Mouse (Mus musculus): ENCODE data around the gene Zhx3.

Zhx3 gene

GRCm38 (mm10) chr2:160760433-160761184 is 112.2 kb downstream of the Zhx3 start:
- DNase-seq (ENCODE audit: inconsistent ontology term) = no peak

- no peak for DNase-seq (ENCODE audit: inconsistent ontology term)
These were observed 116.1 kb downstream of the Zhx3 start for GRCm38 (mm10) chr2:160756583-160757203.

GRCm38 (mm10) chr2:160747075-160747474 is 125.7 kb downstream of the Zhx3 start:
- DNase-seq (ENCODE audit: inconsistent ontology term) = no peak

GRCm38 (mm10) chr2:160746637-160747036 is 126.2 kb downstream of the Zhx3 start:
- no peak for DNase-seq (ENCODE audit: inconsistent ontology term)

- DNase-seq (ENCODE audit: inconsistent ontology term) = no peak
These were observed 127.3 kb downstream of the Zhx3 start for GRCm38 (mm10) chr2:160745497-160745896.

GRCm38 (mm10) chr2:160744823-160745210 is 128.0 kb downstream of the Zhx3 start:
- no peak for DNase-seq (ENCODE audit: inconsistent ontology term)

- no peak for DNase-seq (ENCODE audit: inconsistent ontology term)
These were observed 128.6 kb downstream of the Zhx3 start for GRCm38 (mm10) chr2:160744040-160744822.

GRCm38 (mm10) chr2:160742161-160742609 is 130.6 kb downstream of the Zhx3 start:
- no peak for DNase-seq (ENCODE audit: inconsistent ontology term)

- no peak for DNase-seq (ENCODE audit: inconsistent ontology term)
These were observed 131.2 kb downstream of the Zhx3 start for GRCm38 (mm10) chr2:160741580-160741979.

- peak; percentile 22 for DNase-seq (ENCODE audit: inconsistent ontology term)
These were observed 132.2 kb downstream of the Zhx3 start for GRCm38 (mm10) chr2:160740521-160741156.

GRCm38 (mm10) chr2:160739647-160740356 is 133.0 kb downstream of the Zhx3 start:
- peak; percentile 12 for DNase-seq (ENCODE audit: inconsistent ontology term)

GRCm38 (mm10) chr2:160738354-160738753 is 134.4 kb downstream of the Zhx3 start:
- DNase-seq (ENCODE audit: inconsistent ontology term) = no peak

GRCm38 (mm10) chr2:160736466-160736865 is 136.3 kb downstream of the Zhx3 start:
- DNase-seq (ENCODE audit: inconsistent ontology term) = no peak

GRCm38 (mm10) chr2:160735706-160736310 is 137.0 kb downstream of the Zhx3 start:
- no peak for DNase-seq (ENCODE audit: inconsistent ontology term)

GRCm38 (mm10) chr2:160734331-160734730 is 138.5 kb downstream of the Zhx3 start:
- DNase-seq (ENCODE audit: inconsistent ontology term) = no peak

- DNase-seq (ENCODE audit: inconsistent ontology term) = no peak
These were observed 139.7 kb downstream of the Zhx3 start for GRCm38 (mm10) chr2:160733131-160733531.

GRCm38 (mm10) chr2:160732420-160732995 is 140.3 kb downstream of the Zhx3 start:
- no peak for DNase-seq (ENCODE audit: inconsistent ontology term)

- DNase-seq (ENCODE audit: inconsistent ontology term) = peak; percentile 78
These were observed 140.9 kb downstream of the Zhx3 start for GRCm38 (mm10) chr2:160731839-160732261.

GRCm38 (mm10) chr2:160731117-160731838 is 141.5 kb downstream of the Zhx3 start, which contains the start of gene Plcg1:
Gene Plcg1, plus strand, starts transcription at chr2:160731300.
- peak; percentile 96 for DNase-seq (ENCODE audit: inconsistent ontology term)

- DNase-seq (ENCODE audit: inconsistent ontology term) = no peak
These were observed 142.0 kb downstream of the Zhx3 start for GRCm38 (mm10) chr2:160730797-160731116.

Measured in Muller cell, postnatal 12 days (primary cell).